Mouse (Mus musculus): ENCODE data around the gene Psmc5. TPM values are rescaled to one million over a fixed set of nuclear protein-coding genes. Genes with fewer than 3 reads are reported as not detected.

Psmc5 gene
- polyA plus RNA-seq, 1 experiment from 2014 or later = 257 TPM

DNA sequence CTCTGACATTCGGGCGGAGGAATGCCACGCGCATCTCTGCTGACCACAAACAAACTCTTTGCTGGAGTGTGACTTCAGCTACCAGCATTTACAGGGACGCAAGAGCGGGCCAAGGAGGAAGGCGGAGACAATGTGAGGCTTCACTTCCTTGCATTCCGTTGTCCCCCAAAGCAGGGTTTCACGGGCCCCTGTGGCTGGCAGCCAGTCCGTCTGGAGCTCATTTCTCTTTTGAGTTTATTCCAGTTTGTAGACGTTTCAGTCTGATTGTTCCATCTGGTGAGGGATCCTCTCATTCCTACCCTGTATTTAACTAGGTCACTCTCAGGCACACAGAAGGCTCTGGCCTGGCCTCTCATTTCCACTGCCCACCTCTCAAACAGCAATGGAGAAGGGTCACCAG is 31.0 kb downstream of the Psmc5 start:
- ATAC-seq (ENCODE audit: insufficient read depth, low FRiP score) = no peak
- Histone ChIP-seq H3K27ac (ENCODE audit: low read length) (peak overlapping the region; percentile 43; the same call in 1 of the 2 replicates), H3K4me2 (ENCODE audit: low read depth, low read length) (no peak overlapping the region), H3K9me3 (replicated peaks; ENCODE audit: control insufficient read depth, low read length) (no peaks in the 10 kb centered on the region), H3K4me3 (replicated peaks; ENCODE audit: low read length) (no peak overlapping the region), H3K9ac (ENCODE audit: low read length) (no peak overlapping the region), H3K4me1 (ENCODE audit: control insufficient read depth, insufficient read depth, low read length) (peaks cover 8% of the 10 kb centered on the region; the same call in 1 of the 2 replicates), H3K36me3 (ENCODE audit: control insufficient read depth, insufficient read depth, low read length) (no peaks in the 10 kb centered on the region), H3K27me3 (ENCODE audit: control insufficient read depth, insufficient read depth, low read length) (no peaks in the 10 kb centered on the region)
- 66% methylated on average over 11 of the region's 11 CpGs for WGBS

GRCm38 (mm10) chr11:106289369-106289768 is 33.4 kb downstream of the Psmc5 start:
- Histone ChIP-seq H3K27me3 (ENCODE audit: control insufficient read depth, insufficient read depth, low read length) (no peaks in the 10 kb centered on the region), H3K4me2 (ENCODE audit: low read depth, low read length) (no peak overlapping the region), H3K27ac (ENCODE audit: low read length) (no peak overlapping the region), H3K9ac (ENCODE audit: low read length) (no peak overlapping the region), H3K4me3 (replicated peaks; ENCODE audit: low read length) (no peak overlapping the region), H3K4me1 (ENCODE audit: control insufficient read depth, insufficient read depth, low read length) (peaks cover 8% of the 10 kb centered on the region; the same call in 1 of the 2 replicates), H3K9me3 (replicated peaks; ENCODE audit: control insufficient read depth, low read length) (no peaks in the 10 kb centered on the region), H3K36me3 (ENCODE audit: control insufficient read depth, insufficient read depth, low read length) (no peaks in the 10 kb centered on the region)
- 49% methylated on average over 8 of the region's 8 CpGs for WGBS
- ATAC-seq (ENCODE audit: insufficient read depth, low FRiP score) = no peak

GRCm38 (mm10) chr11:106290376-106290775 is 34.4 kb downstream of the Psmc5 start:
- H3K4me2 ChIP-seq (ENCODE audit: low read depth, low read length) = no peak overlapping the region
- H3K27me3 ChIP-seq (ENCODE audit: control insufficient read depth, insufficient read depth, low read length) = no peaks in the 10 kb centered on the region
- H3K9ac ChIP-seq (ENCODE audit: low read length) = no peak overlapping the region
- no peak overlapping the region for H3K4me3 ChIP-seq (replicated peaks; ENCODE audit: low read length)
- 93% methylated on average over 5 of the region's 5 CpGs for WGBS
- no peak overlapping the region for H3K27ac ChIP-seq (ENCODE audit: low read length)
- ATAC-seq (ENCODE audit: insufficient read depth, low FRiP score) = no peak
- H3K4me1 ChIP-seq (ENCODE audit: control insufficient read depth, insufficient read depth, low read length) = peaks cover 8% of the 10 kb centered on the region; the same call in 1 of the 2 replicates
- no peaks in the 10 kb centered on the region for H3K9me3 ChIP-seq (replicated peaks; ENCODE audit: control insufficient read depth, low read length)
- H3K36me3 ChIP-seq (ENCODE audit: control insufficient read depth, insufficient read depth, low read length) = no peaks in the 10 kb centered on the region

GRCm38 (mm10) chr11:106291861-106292260 is 35.9 kb downstream of the Psmc5 start:
- Histone ChIP-seq H3K27ac (ENCODE audit: low read length) (no peak overlapping the region), H3K36me3 (ENCODE audit: control insufficient read depth, insufficient read depth, low read length) (no peaks in the 10 kb centered on the region), H3K27me3 (ENCODE audit: control insufficient read depth, insufficient read depth, low read length) (no peaks in the 10 kb centered on the region), H3K4me1 (ENCODE audit: control insufficient read depth, insufficient read depth, low read length) (peaks cover 7% of the 10 kb centered on the region; the same call in 1 of the 2 replicates), H3K9ac (ENCODE audit: low read length) (no peak overlapping the region), H3K9me3 (replicated peaks; ENCODE audit: control insufficient read depth, low read length) (no peaks in the 10 kb centered on the region), H3K4me2 (ENCODE audit: low read depth, low read length) (no peak overlapping the region), H3K4me3 (replicated peaks; ENCODE audit: low read length) (no peak overlapping the region)
- no peak for ATAC-seq (ENCODE audit: insufficient read depth, low FRiP score)
- 83% methylated on average over 2 of the region's 2 CpGs for WGBS

DNA sequence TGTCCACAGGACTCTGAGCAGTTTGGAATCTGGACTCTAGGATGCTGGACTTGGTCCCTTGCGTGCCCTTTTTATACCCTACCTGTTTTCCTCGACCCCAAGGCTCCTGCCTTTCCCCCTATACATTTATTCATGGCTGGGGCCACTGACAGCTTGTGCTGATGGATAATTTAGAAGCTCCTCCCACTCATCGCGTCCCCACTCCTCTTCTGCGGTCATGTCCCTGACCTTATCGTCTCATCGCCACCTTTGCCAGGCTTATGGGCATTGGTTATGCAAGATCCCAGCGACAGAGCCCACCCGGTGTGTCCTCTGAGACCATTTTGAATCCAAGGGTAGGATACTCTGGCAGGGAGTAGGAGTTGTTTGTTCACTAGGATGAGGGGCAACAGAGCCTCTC is 45.8 kb downstream of the Psmc5 start, which contains the start of gene Gh:
Gene Gh, minus strand, starts transcription at position 101 of the 400 bp plus-strand sequence.
- H3K36me3 ChIP-seq (ENCODE audit: control insufficient read depth, insufficient read depth, low read length) = no peaks in the 10 kb centered on the region
- WGBS = 82% methylated on average over 9 of the region's 9 CpGs
- no peaks in the 10 kb centered on the region for H3K9me3 ChIP-seq (replicated peaks; ENCODE audit: control insufficient read depth, low read length)
- H3K9ac ChIP-seq (ENCODE audit: low read length) = no peak within 1 kb of the TSS
- no peak within 1 kb of the TSS for H3K4me2 ChIP-seq (ENCODE audit: low read depth, low read length)
- no peaks in the 10 kb centered on the region for H3K4me1 ChIP-seq (ENCODE audit: control insufficient read depth, insufficient read depth, low read length)
- H3K4me3 ChIP-seq (replicated peaks; ENCODE audit: low read length) = no peak within 1 kb of the TSS
- no peak for ATAC-seq (ENCODE audit: insufficient read depth, low FRiP score)
- H3K27ac ChIP-seq (ENCODE audit: low read length) = no peak within 1 kb of the TSS
- no peaks in the 10 kb centered on the region for H3K27me3 ChIP-seq (ENCODE audit: control insufficient read depth, insufficient read depth, low read length)

- Histone ChIP-seq H3K27me3 (ENCODE audit: control insufficient read depth, insufficient read depth, low read length) (no peaks in the 10 kb centered on the region), H3K36me3 (ENCODE audit: control insufficient read depth, insufficient read depth, low read length) (no peaks in the 10 kb centered on the region), H3K9ac (ENCODE audit: low read length) (no peak overlapping the region), H3K4me3 (replicated peaks; ENCODE audit: low read length) (no peak overlapping the region), H3K4me2 (ENCODE audit: low read depth, low read length) (no peak overlapping the region), H3K4me1 (ENCODE audit: control insufficient read depth, insufficient read depth, low read length) (no peaks in the 10 kb centered on the region), H3K27ac (ENCODE audit: low read length) (no peak overlapping the region), H3K9me3 (replicated peaks; ENCODE audit: control insufficient read depth, low read length) (no peaks in the 10 kb centered on the region)
- 14% methylated on average over 2 of the region's 2 CpGs for WGBS
- no peak for ATAC-seq (ENCODE audit: insufficient read depth, low FRiP score)
Measured at GRCm38 (mm10) chr11:106302634-106303033, 46.7 kb downstream of the Psmc5 start.

DNA sequence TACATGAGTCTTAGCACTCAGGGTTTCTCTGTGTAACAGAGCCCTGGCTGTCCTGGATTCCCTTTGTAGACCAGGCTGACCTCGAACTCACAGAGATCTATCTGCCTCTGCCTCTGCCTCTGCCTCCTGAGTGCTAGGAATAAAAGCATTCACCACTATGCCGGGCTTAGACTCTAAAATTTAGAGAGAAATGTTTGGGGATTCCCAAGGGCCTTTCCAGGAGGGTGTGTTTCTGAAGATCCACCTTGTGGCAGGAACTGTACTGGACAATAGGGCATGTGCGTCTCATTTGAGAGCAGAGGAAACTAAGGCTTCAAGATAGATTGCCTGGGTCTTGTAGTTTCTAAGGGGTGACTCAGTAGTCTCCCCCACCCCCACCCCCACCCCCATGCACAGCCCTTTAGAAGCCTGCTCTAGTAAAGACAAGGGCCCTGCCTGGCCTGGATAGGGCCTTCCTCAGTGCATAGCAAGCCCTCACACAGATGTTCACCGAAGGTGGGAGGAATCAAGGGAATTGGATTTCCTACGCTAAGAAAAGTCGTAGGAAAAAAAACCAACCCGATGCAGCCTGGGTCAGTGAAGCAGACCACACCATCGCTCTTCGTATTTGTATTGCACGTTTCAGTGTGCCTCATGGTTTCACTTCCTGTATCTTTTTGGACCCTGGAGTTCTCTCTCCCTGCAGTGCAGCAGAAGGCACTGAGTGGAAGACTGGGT is 49.6 kb downstream of the Psmc5 start:
- Histone ChIP-seq H3K4me2 (ENCODE audit: low read depth, low read length) (no peak overlapping the region), H3K4me3 (replicated peaks; ENCODE audit: low read length) (no peak overlapping the region), H3K9ac (ENCODE audit: low read length) (no peak overlapping the region), H3K36me3 (ENCODE audit: control insufficient read depth, insufficient read depth, low read length) (no peaks in the 10 kb centered on the region), H3K4me1 (ENCODE audit: control insufficient read depth, insufficient read depth, low read length) (no peaks in the 10 kb centered on the region), H3K9me3 (replicated peaks; ENCODE audit: control insufficient read depth, low read length) (no peaks in the 10 kb centered on the region), H3K27me3 (ENCODE audit: control insufficient read depth, insufficient read depth, low read length) (no peaks in the 10 kb centered on the region), H3K27ac (ENCODE audit: low read length) (no peak overlapping the region)
- ATAC-seq (ENCODE audit: insufficient read depth, low FRiP score) = no peak
- 74% methylated on average over 10 of the region's 10 CpGs for WGBS

- Histone ChIP-seq H3K9me3 (replicated peaks; ENCODE audit: control insufficient read depth, low read length) (no peaks in the 10 kb centered on the region), H3K27me3 (ENCODE audit: control insufficient read depth, insufficient read depth, low read length) (no peaks in the 10 kb centered on the region), H3K9ac (ENCODE audit: low read length) (no peak overlapping the region), H3K27ac (ENCODE audit: low read length) (no peak overlapping the region), H3K4me1 (ENCODE audit: control insufficient read depth, insufficient read depth, low read length) (no peaks in the 10 kb centered on the region), H3K36me3 (ENCODE audit: control insufficient read depth, insufficient read depth, low read length) (no peaks in the 10 kb centered on the region), H3K4me3 (replicated peaks; ENCODE audit: low read length) (no peak overlapping the region), H3K4me2 (ENCODE audit: low read depth, low read length) (no peak overlapping the region)
- ATAC-seq (ENCODE audit: insufficient read depth, low FRiP score) = no peak
- 74% methylated on average over 3 of the region's 3 CpGs for WGBS
Measured at GRCm38 (mm10) chr11:106306065-106306385, 50.1 kb downstream of the Psmc5 start.

GRCm38 (mm10) chr11:106306758-106307157 is 50.8 kb downstream of the Psmc5 start:
- no peak for ATAC-seq (ENCODE audit: insufficient read depth, low FRiP score)
- Histone ChIP-seq H3K36me3 (ENCODE audit: control insufficient read depth, insufficient read depth, low read length) (no peaks in the 10 kb centered on the region), H3K9ac (ENCODE audit: low read length) (no peak overlapping the region), H3K4me3 (replicated peaks; ENCODE audit: low read length) (no peak overlapping the region), H3K27me3 (ENCODE audit: control insufficient read depth, insufficient read depth, low read length) (no peaks in the 10 kb centered on the region), H3K4me1 (ENCODE audit: control insufficient read depth, insufficient read depth, low read length) (no peaks in the 10 kb centered on the region), H3K27ac (ENCODE audit: low read length) (no peak overlapping the region), H3K9me3 (replicated peaks; ENCODE audit: control insufficient read depth, low read length) (no peaks in the 10 kb centered on the region), H3K4me2 (ENCODE audit: low read depth, low read length) (no peak overlapping the region)
- 80% methylated on average over 9 of the region's 9 CpGs for WGBS
